Mouse (Mus musculus) CD4-positive naive resting alpha-beta T cell, adult 76 days (primary cell): Measurements from ENCODE around the gene Olfr60. TPM values are rescaled to one million over a fixed set of nuclear protein-coding genes. Genes with fewer than 3 reads are reported as not detected.

ENCODE experiments used
- total RNA-seq: library from RNA; stranded (reverse); gene quantifications from one replicate; pipeline ENCODE4 v1.2.4, GENCODE M21; 2023

Gene Olfr60
- not detected for total RNA-seq

DNA sequence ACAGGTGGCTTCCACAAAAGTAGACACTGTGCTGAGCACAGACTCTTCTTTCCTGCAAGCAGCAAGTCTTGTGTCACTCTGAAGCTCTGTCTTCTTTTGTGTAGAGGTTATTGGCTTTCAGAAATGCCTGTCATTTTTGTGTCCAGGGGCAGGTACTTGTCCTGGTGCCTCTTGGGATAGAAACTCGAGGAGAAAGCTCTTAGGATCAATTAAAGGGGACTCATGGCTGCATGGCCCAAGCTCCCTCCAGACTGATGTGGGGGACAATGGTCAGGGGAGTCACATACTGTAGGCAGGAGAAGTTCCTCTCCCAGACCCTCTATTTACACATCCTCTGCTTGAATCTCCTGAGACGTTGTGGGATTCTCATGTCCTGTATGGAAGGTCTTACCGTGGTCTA is at the start of gene Olfr60:
Olfr60 (minus strand) TSS at position 101 of the 400 bp plus-strand sequence.

DNA sequence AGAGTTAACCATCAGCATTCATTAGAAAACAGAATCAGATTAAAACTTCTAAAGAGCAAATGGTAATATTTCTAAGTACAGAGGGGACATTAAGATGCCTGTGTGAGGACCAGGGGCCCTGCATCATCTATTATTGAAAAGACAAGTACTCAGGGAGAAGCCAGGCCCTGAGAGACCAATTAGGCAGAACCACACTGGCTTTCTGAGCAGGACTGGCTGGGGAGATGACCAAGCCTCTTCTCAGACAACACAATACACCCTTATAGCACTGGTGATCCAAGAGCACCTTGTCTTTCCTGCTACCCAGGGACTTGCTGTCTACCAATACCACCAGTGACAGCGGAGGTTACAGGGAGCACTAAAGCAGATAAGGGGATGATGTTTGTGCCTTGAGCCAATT is 41.3 kb upstream of the Olfr60 start, which contains the start of gene Olfr531:
Olfr531 (minus strand) TSS at position 101 of the 400 bp plus-strand sequence.

DNA sequence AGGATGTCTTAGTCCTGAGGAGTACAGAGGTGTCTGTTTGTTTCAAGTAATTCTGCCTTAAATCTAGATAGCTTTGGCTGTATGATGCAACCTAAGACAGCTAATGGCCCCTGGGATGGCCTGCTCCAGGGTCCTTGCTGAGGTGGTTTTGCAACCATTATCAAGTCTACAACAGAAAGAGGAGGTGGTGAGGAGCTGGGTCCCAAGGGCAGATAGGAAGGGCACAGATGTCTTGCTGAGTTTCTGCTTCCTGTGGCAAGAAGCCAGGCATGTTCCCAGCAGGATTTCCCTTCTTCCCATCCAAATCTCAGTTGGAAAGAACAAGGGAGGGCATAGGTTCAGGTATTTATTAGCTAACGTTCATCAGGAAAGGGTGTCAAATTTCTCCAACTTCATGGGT is 14.8 kb upstream of the Olfr60 start, which contains the start of gene Olfr530:
Olfr530 (minus strand) TSS at position 101 of the 400 bp plus-strand sequence.

DNA sequence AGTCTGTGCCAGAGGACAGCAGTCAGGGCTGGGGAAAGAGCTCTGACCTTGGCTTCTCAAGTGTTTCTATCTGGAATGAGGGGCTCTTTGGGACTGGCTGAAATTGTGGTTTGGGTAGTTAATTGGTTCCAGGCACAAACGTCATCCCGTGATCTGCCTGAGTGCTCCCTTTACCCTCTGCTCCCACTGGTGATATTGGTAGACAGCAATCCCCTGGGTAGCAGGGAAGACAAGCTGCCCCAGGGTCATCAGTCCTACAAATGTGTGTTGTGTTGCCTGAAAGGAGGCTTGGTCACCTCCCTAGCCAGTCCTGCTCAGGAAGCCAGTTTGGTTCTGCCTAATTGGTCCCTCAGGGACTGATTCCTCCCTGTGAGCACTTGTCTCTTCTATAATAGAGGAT is 27.8 kb downstream of the Olfr60 start, which contains the start of gene Olfr527:
Olfr527 (plus strand) TSS at position 301 of the 400 bp plus-strand sequence.

DNA sequence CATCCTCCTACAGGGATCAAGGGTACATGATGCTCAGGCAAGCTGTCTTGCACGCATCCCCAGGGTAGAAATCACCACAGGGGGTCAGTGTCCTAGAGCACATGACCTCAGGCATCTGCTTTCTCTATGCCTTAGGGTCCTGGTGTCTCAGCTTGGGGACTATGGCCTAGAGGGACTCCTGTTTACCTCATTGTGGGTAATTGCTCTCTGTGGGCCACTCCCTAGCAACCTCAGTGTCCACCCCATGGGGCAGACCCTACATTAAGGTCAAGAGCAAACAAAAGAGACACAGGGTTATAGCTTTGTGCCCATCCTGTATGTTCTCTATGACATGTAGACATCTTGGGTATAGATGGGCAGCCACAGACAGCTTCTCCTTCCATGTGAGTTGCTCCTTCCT is 40.9 kb downstream of the Olfr60 start, which contains the start of gene Olfr525:
Olfr525 (plus strand) TSS at position 301 of the 400 bp plus-strand sequence.

Other genes with a start within 250 kb of the Olfr60 start
- gene Paox, start 245.9 kb downstream of the Olfr60 start, total RNA-seq, result 6.0 TPM
- gene Echs1, start 245.2 kb downstream of the Olfr60 start, total RNA-seq, result 32.8 TPM
- 11.8 TPM for gene Mtg1, start 224.1 kb downstream of the Olfr60 start, total RNA-seq
- gene Sprn, start 206.8 kb downstream of the Olfr60 start, total RNA-seq, result not detected
- not detected for gene Olfr522, start 196.9 kb downstream of the Olfr60 start, total RNA-seq
- gene Olfr523, start 188.5 kb downstream of the Olfr60 start, total RNA-seq, result not detected
- gene Olfr524, start 155.7 kb downstream of the Olfr60 start, total RNA-seq, result not detected
- not detected for gene Cd163l1, start 143.4 kb downstream of the Olfr60 start, total RNA-seq
- 0.32 TPM for gene 5830411N06Rik, start 114.4 kb downstream of the Olfr60 start, total RNA-seq
- gene Olfr525, start 40.8 kb downstream of the Olfr60 start, total RNA-seq, result not detected
- not detected for gene Olfr527, start 27.7 kb downstream of the Olfr60 start, total RNA-seq
- not detected for gene Olfr530, start 14.7 kb upstream of the Olfr60 start, total RNA-seq
- not detected for gene Olfr531, start 41.2 kb upstream of the Olfr60 start, total RNA-seq
- gene Olfr532, start 60.0 kb upstream of the Olfr60 start, total RNA-seq, result not detected
- not detected for gene Olfr533, start 101.7 kb upstream of the Olfr60 start, total RNA-seq
- gene Olfr535, start 122.5 kb upstream of the Olfr60 start, total RNA-seq, result not detected
- gene Olfr536, start 145.7 kb upstream of the Olfr60 start, total RNA-seq, result not detected
- gene Olfr538, start 206.2 kb upstream of the Olfr60 start, total RNA-seq, result not detected
- gene Olfr46, start 239.6 kb upstream of the Olfr60 start, total RNA-seq, result not detected